Mouse (Mus musculus) spleen, adult 2 months (tissue): ENCODE data around the gene Olfr457.

Experiments used
- CTCF ChIP-seq: fragments of 200-500 bp; IDR thresholded peaks from 2 replicates; pipeline ENCODE4 v1.5.1; 2011; ENCODE audit warnings: mild to moderate bottlenecking, inconsistent platforms; ENCODE audit not compliant: insufficient read depth, insufficient read length, insufficient replicate concordance; ENCODE audit errors: extremely low read depth
- POLR2A ChIP-seq: fragments of 200-500 bp; IDR thresholded peaks from 2 replicates; pipeline ENCODE4 v1.6.1; 2011; ENCODE audit warnings: low read depth, low read length, inconsistent platforms

DNA sequence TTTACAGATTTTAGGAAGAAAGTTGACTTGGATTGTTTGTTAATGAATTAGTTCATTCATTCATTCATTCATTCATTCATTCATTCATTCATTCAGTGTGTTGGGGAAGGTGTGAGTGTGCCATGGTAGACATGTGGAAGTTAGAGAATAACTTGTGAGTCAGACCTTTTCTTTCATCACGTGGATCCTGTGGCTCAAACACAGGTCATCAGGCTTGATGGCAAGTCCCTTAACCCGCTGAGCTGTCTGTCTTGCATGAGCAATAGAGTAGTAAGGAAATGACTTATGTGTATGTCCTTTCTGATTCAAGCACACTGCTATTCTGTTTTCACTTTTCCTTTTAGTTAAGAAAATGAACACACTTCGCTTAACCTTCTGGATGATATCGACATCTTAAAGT lies 5.6 kb downstream of the Olfr457 start:
- TF ChIP-seq POLR2A (no peak), CTCF (no peak)
